Mouse (Mus musculus) thymus, postnatal 0 days (tissue): ENCODE results near the gene Rnase11. TPM values are rescaled to one million over a fixed set of nuclear protein-coding genes. Genes with fewer than 3 reads are reported as not detected.
"Not testable (repeated sequence)": the region's sequence is repeated elsewhere in the genome, so short reads cannot be mapped to it uniquely, and the experiment has no call there.

Source experiments
- DNase-seq: peaks from one replicate; pipeline ENCODE4 v3.0.0-alpha.2; 2015; ENCODE audit warnings: low spot score
- polyA plus RNA-seq: library from polyadenylated mRNA; unstranded; fragments of >200 nt; fragmentation: Nextera tagmentation; extraction: Ambion mirVana; gene quantifications from 2 replicates; pipeline ENCODE4 v1.2.1, GENCODE M21; 2015

The Rnase11 gene
- polyA plus RNA-seq, 1 experiment from 2014 or later: not detected

- DNase-seq: no peak
Measured at GRCm38 (mm10) chr14:51015780-51016179, 34.2 kb downstream of the Rnase11 start.

- not testable (repeated sequence) for DNase-seq
Measured at GRCm38 (mm10) chr14:51014724-51015123, 35.2 kb downstream of the Rnase11 start.

- DNase-seq: no peak
Measured at GRCm38 (mm10) chr14:51009572-51009971, 40.4 kb downstream of the Rnase11 start.

- no peak for DNase-seq
Measured at GRCm38 (mm10) chr14:51008781-51009180, 41.2 kb downstream of the Rnase11 start.

GRCm38 (mm10) chr14:51007914-51008713 lies 41.8 kb downstream of the Rnase11 start:
- DNase-seq: no peak

- DNase-seq: no peak
Measured at GRCm38 (mm10) chr14:51007152-51007801, 42.7 kb downstream of the Rnase11 start, which contains the start of gene Rnase10. TSS of gene Rnase10 (plus strand) at chr14:51007751.

Other genes starting within 250 kb of the Rnase11 start
- not detected in 2 replicates for gene Ccnb1ip1, start 242.4 kb downstream of the Rnase11 start, polyA plus RNA-seq
- gene Parp2, start 242.3 kb downstream of the Rnase11 start, polyA plus RNA-seq: 54.8 and 58.9 TPM in 2 replicates
- gene Tep1, start 179.6 kb downstream of the Rnase11 start, polyA plus RNA-seq: 10.7 and 11.2 TPM in 2 replicates
- 0.18 and 0.30 TPM in 2 replicates for gene Klhl33, start 152.7 kb downstream of the Rnase11 start, polyA plus RNA-seq
- gene Osgep, start 125.3 kb downstream of the Rnase11 start, polyA plus RNA-seq: 111 and 123 TPM in 2 replicates
- 165 and 184 TPM in 2 replicates for gene Apex1, start 125.2 kb downstream of the Rnase11 start, polyA plus RNA-seq
- 42.3 and 45.5 TPM in 2 replicates for gene Pip4p1, start 119.3 kb downstream of the Rnase11 start, polyA plus RNA-seq
- 54.2 and 60.6 TPM in 2 replicates for gene Pnp, start 119.1 kb downstream of the Rnase11 start, polyA plus RNA-seq
- gene Gm49342, start 105.6 kb downstream of the Rnase11 start, polyA plus RNA-seq: not detected in 2 replicates
- 0.69 and 1.1 TPM in 2 replicates for gene Pnp2, start 94.2 kb downstream of the Rnase11 start, polyA plus RNA-seq
- gene Rnase10, start 42.4 kb downstream of the Rnase11 start, polyA plus RNA-seq: 0.22 TPM in 1 of 2 replicates, not detected in the other
- gene Rnase9, start 8.3 kb downstream of the Rnase11 start, polyA plus RNA-seq: not detected in 2 replicates
- gene Rnase12, start 7.5 kb upstream of the Rnase11 start, polyA plus RNA-seq: 0.33 and 0.36 TPM in 2 replicates
- not detected in 2 replicates for gene Olfr750, start 24.3 kb upstream of the Rnase11 start, polyA plus RNA-seq
- gene Rnase4, start 40.9 kb upstream of the Rnase11 start, polyA plus RNA-seq: 29.9 and 32.1 TPM in 2 replicates
- 5.0 and 6.0 TPM in 2 replicates for gene Ang, start 41.0 kb upstream of the Rnase11 start, polyA plus RNA-seq
- gene Eddm3b, start 64.3 kb upstream of the Rnase11 start, polyA plus RNA-seq: not detected in 2 replicates
- gene Rnase6, start 73.7 kb upstream of the Rnase11 start, polyA plus RNA-seq: 3.1 and 4.6 TPM in 2 replicates
- 1.2 and 1.4 TPM in 2 replicates for gene Rnase1, start 96.6 kb upstream of the Rnase11 start, polyA plus RNA-seq
- not detected in 2 replicates for gene Rnase2b, start 112.1 kb upstream of the Rnase11 start, polyA plus RNA-seq
- 0.55 TPM in 1 of 2 replicates, not detected in the other for gene Ang2, start 149.0 kb upstream of the Rnase11 start, polyA plus RNA-seq
- gene Ear14, start 153.2 kb upstream of the Rnase11 start, polyA plus RNA-seq: not detected in 2 replicates
- not detected in 2 replicates for gene Rnase2a, start 205.9 kb upstream of the Rnase11 start, polyA plus RNA-seq